Comparison of ENCODE assay signal across 20 mouse cellular contexts in the genomic region with DNA sequence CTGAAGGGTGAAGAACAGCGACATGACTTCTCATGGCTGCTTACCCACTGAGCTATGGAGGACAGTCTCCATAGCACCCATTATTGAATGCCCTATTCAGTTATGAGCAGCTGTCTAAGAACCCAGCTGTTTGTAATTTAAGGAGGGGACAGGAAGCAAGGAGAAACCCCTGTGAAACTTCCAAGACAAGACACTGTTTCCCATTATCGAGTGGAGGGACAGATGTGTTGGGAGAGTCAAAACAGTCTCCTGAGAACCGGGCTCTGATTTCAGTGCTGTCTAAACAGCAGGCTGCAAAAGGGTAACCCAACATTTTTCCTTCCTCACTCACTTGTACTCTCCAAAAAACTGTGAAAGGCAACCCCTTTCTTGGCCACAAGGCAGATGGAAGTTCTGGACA. TPM values are rescaled to one million over a fixed set of nuclear protein-coding genes. Genes with fewer than 3 reads are reported as not detected.
"Had no signal": no experiment of that assay in that cellular context is flagged by ENCODE, and none has a peak within 500 bp of the region (broad histone marks: within the 10 kb centered on the region; RNA-seq: fewer than 3 reads in every experiment).

No protein-coding gene starts in this region.

- DNase-seq: kidney, adult 11 months; kidney, adult 8-10 months; kidney, postnatal 10 days; kidney, postnatal 36 days; layer of hippocampus, postnatal 36 days; liver, embryonic 13.5 days; lung, adult 2 months; lung, postnatal 14 days; retina, postnatal 1 day; right cerebral cortex, postnatal 25 days; thymus, adult 2 months; thymus, postnatal 25 days had no signal

- H3K27me3 ChIP-seq: kidney, embryonic 15.5 days; limb, embryonic 12.5 days; liver, embryonic 13.5 days; midbrain, embryonic 12.5 days; midbrain, embryonic 15.5 days; neural tube, embryonic 13.5 days had no signal

- H3K9me3 ChIP-seq: kidney, embryonic 15.5 days; limb, embryonic 12.5 days; liver, embryonic 13.5 days; midbrain, embryonic 12.5 days; midbrain, embryonic 15.5 days; neural tube, embryonic 13.5 days had no signal

- H3K36me3 ChIP-seq: liver, embryonic 13.5 days; midbrain, embryonic 12.5 days; midbrain, embryonic 15.5 days had no signal

- H3K4me1 ChIP-seq: kidney, embryonic 15.5 days; limb, embryonic 12.5 days; liver, embryonic 13.5 days; midbrain, embryonic 12.5 days; midbrain, embryonic 15.5 days; neural tube, embryonic 13.5 days had no signal

- H3K4me2 ChIP-seq: kidney, embryonic 15.5 days; limb, embryonic 12.5 days; liver, embryonic 13.5 days; midbrain, embryonic 12.5 days; midbrain, embryonic 15.5 days; neural tube, embryonic 13.5 days had no signal

- H3K27ac ChIP-seq: kidney, embryonic 15.5 days; left cerebral cortex, adult 2 months; limb, embryonic 12.5 days; liver, embryonic 13.5 days; midbrain, embryonic 12.5 days; midbrain, embryonic 15.5 days; neural tube, embryonic 13.5 days; stomach, postnatal 0 days had no signal

- H3K9ac ChIP-seq: kidney, embryonic 15.5 days; limb, embryonic 12.5 days; liver, embryonic 13.5 days; midbrain, embryonic 12.5 days; midbrain, embryonic 15.5 days; neural tube, embryonic 13.5 days had no signal

- ATAC-seq: midbrain, embryonic 15.5 days had no signal

- H3K4me3 ChIP-seq: kidney, embryonic 15.5 days; left cerebral cortex, adult 2 months; limb, embryonic 12.5 days; liver, embryonic 13.5 days; midbrain, embryonic 12.5 days; midbrain, embryonic 15.5 days; neural tube, embryonic 13.5 days had no signal

RNA-seq across cellular contexts. Expression of gene Tnnc1, which starts 32.4 kb away (rescaled TPM):
- polyA plus RNA-seq: liver, adult 2 months had no signal
